Mouse (Mus musculus): ENCODE data around the gene Tgfbr1. TPM values are rescaled to one million over a fixed set of nuclear protein-coding genes. Genes with fewer than 3 reads are reported as not detected.

Tgfbr1 gene
- polyA plus RNA-seq, 1 experiment from 2014 or later, result 46.1 TPM

GRCm38 (mm10) chr4:47324206-47324605 is 28.8 kb upstream of the Tgfbr1 start:
- no peak for ATAC-seq (ENCODE audit: low FRiP score)
- Histone ChIP-seq H3K9me3 (no peaks in the 10 kb centered on the region), H3K36me3 (no peaks in the 10 kb centered on the region), H3K4me2 (no peak overlapping the region), H3K4me3 (no peak overlapping the region), H3K9ac (no peak overlapping the region), H3K4me1 (replicated peaks) (0 out of 2 replicates have a peak, but pooled peaks cover 4% of the 10 kb centered on the region), H3K27me3 (no peaks in the 10 kb centered on the region), H3K27ac (no peak overlapping the region)
- 60% methylated on average over 1 of the region's 1 CpGs for WGBS

- Histone ChIP-seq H3K4me1 (replicated peaks) (0 out of 2 replicates have a peak, but pooled peaks cover 4% of the 10 kb centered on the region), H3K9ac (no peak overlapping the region), H3K4me3 (no peak overlapping the region), H3K9me3 (no peaks in the 10 kb centered on the region), H3K27ac (no peak overlapping the region), H3K36me3 (no peaks in the 10 kb centered on the region), H3K27me3 (no peaks in the 10 kb centered on the region), H3K4me2 (no peak overlapping the region)
- ATAC-seq (ENCODE audit: low FRiP score), result no peak
- WGBS, result 86% methylated on average over 3 of the region's 3 CpGs
Observed at GRCm38 (mm10) chr4:47327782-47328181, 25.2 kb upstream of the Tgfbr1 start.

DNA sequence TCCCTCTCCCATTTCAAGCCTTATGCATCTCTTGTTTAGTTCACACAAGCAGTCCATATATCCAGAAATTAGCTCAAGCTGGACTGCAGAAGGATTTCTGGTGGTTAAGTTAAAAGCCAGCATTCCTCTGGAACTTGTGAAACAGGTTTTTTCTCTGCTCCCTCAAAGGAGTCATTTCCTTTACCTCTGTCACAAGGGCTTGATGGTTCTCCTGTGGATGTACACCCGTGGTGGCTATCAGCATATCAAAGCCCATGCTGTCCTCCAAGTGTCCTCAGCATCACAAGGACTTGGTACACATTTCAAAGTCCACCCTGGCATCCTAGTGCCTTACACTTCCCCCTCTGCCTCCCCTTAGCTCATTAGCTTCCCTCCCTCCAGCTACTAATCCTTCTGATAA is 23.7 kb upstream of the Tgfbr1 start:
- Histone ChIP-seq H3K27ac (no peak overlapping the region), H3K9me3 (no peaks in the 10 kb centered on the region), H3K27me3 (no peaks in the 10 kb centered on the region), H3K4me2 (no peak overlapping the region), H3K9ac (no peak overlapping the region), H3K36me3 (no peaks in the 10 kb centered on the region), H3K4me3 (no peak overlapping the region), H3K4me1 (replicated peaks) (no peaks in the 10 kb centered on the region)
- 24% methylated on average over 1 of the region's 1 CpGs for WGBS
- no peak for ATAC-seq (ENCODE audit: low FRiP score)

DNA sequence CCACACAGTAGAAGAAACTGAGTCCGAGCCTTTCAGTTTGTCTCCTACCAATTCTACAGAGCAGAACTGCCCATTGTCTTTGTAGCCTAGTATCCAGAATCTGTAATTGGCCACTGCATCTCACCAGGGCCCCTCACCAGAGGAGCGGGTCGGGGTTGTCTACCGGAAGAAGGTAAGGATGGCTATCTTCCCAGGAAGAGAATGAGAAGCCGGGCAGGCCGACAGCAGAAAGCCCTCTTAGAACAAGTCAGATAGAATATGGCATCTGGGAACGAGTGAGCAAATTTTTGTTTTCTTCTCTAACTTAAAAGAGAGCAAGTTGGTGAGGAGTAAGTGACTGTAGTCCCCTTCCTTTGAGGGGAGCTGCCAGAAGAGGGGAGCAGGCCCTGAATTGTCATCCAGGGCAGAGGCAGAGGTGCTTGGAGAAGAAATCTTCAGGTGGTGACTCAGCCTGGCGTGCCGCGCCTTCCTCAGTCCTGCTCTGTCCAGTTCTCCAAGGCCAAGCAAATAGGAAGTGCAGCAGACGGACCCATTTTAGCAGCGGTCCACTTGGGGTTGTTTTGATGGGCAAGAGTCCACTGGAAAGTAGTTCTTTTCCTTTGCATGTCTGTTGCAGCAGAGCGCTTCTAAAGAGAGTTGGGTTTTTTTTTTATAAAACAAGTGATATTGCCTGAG is 22.5 kb upstream of the Tgfbr1 start:
- Histone ChIP-seq H3K9me3 (no peaks in the 10 kb centered on the region), H3K4me1 (replicated peaks) (no peaks in the 10 kb centered on the region), H3K4me3 (no peak overlapping the region), H3K27me3 (no peaks in the 10 kb centered on the region), H3K36me3 (no peaks in the 10 kb centered on the region), H3K27ac (no peak overlapping the region), H3K9ac (no peak overlapping the region), H3K4me2 (no peak overlapping the region)
- WGBS, result 94% methylated on average over 13 of the region's 13 CpGs
- ATAC-seq (ENCODE audit: low FRiP score), result no peak

GRCm38 (mm10) chr4:47332812-47333343 is 20.1 kb upstream of the Tgfbr1 start:
- H3K9ac ChIP-seq, result no peak overlapping the region
- WGBS, result 91% methylated on average over 6 of the region's 6 CpGs
- no peaks in the 10 kb centered on the region for H3K36me3 ChIP-seq
- no peak overlapping the region for H3K4me2 ChIP-seq
- H3K27me3 ChIP-seq, result no peaks in the 10 kb centered on the region
- H3K9me3 ChIP-seq, result no peaks in the 10 kb centered on the region
- H3K27ac ChIP-seq, result no peak overlapping the region
- no peak overlapping the region for H3K4me3 ChIP-seq
- H3K4me1 ChIP-seq (replicated peaks), result no peaks in the 10 kb centered on the region
- no peak for ATAC-seq (ENCODE audit: low FRiP score)

DNA sequence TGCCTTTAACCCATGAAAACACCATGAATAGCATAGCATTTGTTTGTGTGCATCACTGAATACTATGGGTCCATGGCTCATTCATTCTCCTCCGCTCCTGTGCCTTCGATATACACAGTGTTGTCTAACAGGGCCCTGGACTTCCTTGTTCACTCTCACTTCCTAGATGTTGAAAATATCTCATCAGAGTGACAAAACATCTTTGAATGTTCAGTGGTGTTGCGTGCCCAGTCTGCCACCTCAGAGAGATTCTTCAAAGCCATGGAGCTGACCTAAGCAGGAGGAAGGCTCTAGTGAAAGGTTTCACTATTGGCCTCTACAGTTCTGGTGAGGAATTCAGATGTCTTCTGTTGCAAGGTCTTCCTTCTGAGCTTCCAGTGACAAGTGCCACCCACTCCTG is 19.5 kb upstream of the Tgfbr1 start:
- WGBS, result 94% methylated on average over 3 of the region's 3 CpGs

DNA sequence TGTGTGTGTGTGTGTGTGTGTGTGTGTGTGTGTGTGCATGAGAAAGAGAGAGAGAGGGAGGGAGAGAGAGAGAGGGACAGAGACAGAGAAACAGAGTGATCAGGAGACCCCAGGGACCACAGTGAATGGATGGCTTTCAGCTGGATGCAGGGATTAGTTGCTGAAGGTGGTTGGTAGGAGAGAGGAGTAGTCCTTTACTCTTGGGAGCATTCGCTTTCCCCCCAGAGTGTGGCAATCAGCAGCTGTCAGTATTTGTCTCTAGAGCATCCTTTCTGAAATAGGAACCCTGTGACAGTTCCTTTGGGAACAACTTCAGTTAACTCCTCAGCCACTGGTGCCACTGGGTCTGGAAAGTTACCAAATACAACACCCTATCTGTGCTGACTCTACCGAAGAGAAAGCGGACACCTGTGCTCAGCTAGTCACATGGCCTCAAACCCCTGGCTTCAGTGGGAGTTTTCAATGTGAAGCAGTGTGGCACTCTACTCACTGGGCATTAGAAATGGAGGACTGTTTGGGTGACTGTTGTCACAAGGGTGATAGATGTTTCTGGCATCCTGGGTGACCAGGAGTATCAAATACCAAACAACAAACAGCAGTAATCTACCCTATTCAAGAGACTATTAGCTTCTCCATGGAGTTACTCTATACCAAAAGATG is 16.0 kb upstream of the Tgfbr1 start:
- no peak for ATAC-seq (ENCODE audit: low FRiP score)
- Histone ChIP-seq H3K36me3 (no peaks in the 10 kb centered on the region), H3K4me3 (no peak overlapping the region), H3K9ac (no peak overlapping the region), H3K27ac (no peak overlapping the region), H3K4me2 (no peak overlapping the region), H3K27me3 (no peaks in the 10 kb centered on the region), H3K4me1 (replicated peaks) (peaks cover 9% of the 10 kb centered on the region; the same call in 1 of the 2 replicates), H3K9me3 (no peaks in the 10 kb centered on the region)
- WGBS, result 81% methylated on average over 3 of the region's 3 CpGs

More for the DNA sequence above, 19.5 kb upstream of the Tgfbr1 start:
- H3K27me3 ChIP-seq, result no peaks in the 10 kb centered on the region
- H3K9ac ChIP-seq, result no peak overlapping the region
- H3K4me2 ChIP-seq, result no peak overlapping the region
- H3K27ac ChIP-seq, result no peak overlapping the region
- no peaks in the 10 kb centered on the region for H3K9me3 ChIP-seq
- H3K4me3 ChIP-seq, result no peak overlapping the region
- H3K4me1 ChIP-seq (replicated peaks), result no peaks in the 10 kb centered on the region
- H3K36me3 ChIP-seq, result no peaks in the 10 kb centered on the region
- ATAC-seq (ENCODE audit: low FRiP score), result no peak

- no peak overlapping the region for H3K4me3 ChIP-seq
- no peak overlapping the region for H3K4me2 ChIP-seq
- no peaks in the 10 kb centered on the region for H3K9me3 ChIP-seq
- no peak for ATAC-seq (ENCODE audit: low FRiP score)
- no peaks in the 10 kb centered on the region for H3K36me3 ChIP-seq
- H3K4me1 ChIP-seq (replicated peaks), result peaks cover 14% of the 10 kb centered on the region; the same call in 1 of the 2 replicates
- no peak overlapping the region for H3K9ac ChIP-seq
- H3K27me3 ChIP-seq, result 0 out of 2 replicates have a peak, but pooled peaks cover 4% of the 10 kb centered on the region
- no peak overlapping the region for H3K27ac ChIP-seq
- WGBS, result 32% methylated on average over 8 of the region's 8 CpGs
Observed at GRCm38 (mm10) chr4:47342632-47343031, 10.4 kb upstream of the Tgfbr1 start.

DNA sequence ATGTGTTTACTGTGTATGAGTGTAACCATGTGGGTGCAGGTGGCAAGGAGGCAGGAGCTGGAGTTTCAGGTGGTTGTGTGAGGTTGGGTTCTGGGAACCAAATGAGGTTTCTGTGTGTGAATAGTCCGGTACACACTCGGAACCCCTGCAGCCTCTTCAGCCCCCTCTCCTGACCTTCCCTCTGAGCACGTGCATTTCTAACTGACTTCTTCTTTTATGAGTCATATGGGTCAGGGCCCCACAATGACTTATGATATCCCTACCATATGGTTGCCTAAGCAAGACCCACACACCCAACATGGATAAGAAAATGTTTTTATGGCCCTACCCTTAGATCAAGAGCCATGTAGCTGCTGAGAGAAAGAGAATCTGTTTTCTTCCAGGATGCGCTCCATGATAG is 6.0 kb upstream of the Tgfbr1 start:
- H3K4me2 ChIP-seq, result no peak overlapping the region
- peaks cover 16% of the 10 kb centered on the region for H3K4me1 ChIP-seq (replicated peaks)
- 0 out of 2 replicates have a peak, but pooled peaks cover 4% of the 10 kb centered on the region for H3K27me3 ChIP-seq
- WGBS, result 62% methylated on average over 4 of the region's 4 CpGs
- H3K4me3 ChIP-seq, result no peak overlapping the region
- H3K27ac ChIP-seq, result no peak overlapping the region
- H3K9me3 ChIP-seq, result no peaks in the 10 kb centered on the region
- no peak for ATAC-seq (ENCODE audit: low FRiP score)
- H3K36me3 ChIP-seq, result no peaks in the 10 kb centered on the region
- no peak overlapping the region for H3K9ac ChIP-seq

- no peak for ATAC-seq (ENCODE audit: low FRiP score)
- WGBS, result 34% methylated on average over 6 of the region's 6 CpGs
Observed at GRCm38 (mm10) chr4:47349759-47350158, 3.3 kb upstream of the Tgfbr1 start.

DNA sequence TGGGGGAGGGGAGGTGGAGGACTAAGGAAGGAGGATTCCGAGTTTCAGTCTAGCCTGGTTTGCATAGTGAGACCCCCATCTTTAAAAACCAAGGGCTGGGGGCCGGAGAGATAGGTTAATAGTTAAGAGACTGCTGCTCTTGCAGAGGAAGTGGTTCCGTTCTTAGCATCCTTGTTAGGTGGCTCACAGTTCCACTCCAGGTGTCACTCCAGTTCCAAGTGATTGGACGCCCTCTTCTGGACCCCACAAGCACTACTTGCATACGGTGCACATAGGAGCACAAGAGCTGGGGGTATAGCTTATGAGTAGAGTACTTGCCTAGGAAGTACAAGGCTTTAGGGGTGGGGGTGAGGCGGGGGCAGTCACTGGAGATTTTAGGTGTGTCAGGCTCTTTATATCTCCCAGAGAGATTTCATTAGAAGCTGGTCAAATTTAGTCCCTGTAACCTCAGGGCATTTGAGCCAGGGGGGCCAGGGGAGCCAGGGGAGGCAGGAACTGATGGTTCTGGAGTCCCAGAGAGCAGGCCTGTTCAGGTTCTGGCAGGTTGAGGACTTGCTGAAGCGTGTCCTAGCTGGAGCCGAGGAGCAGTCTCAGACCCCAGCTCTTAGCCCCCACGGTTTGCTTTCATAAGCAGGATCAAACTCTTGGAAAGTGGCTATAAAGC is 1.5 kb upstream of the Tgfbr1 start:
- H3K4me1 ChIP-seq (replicated peaks), result peaks cover 35% of the 10 kb centered on the region
- H3K4me3 ChIP-seq, result peak overlapping the region; percentile 96
- H3K27me3 ChIP-seq, result no peaks in the 10 kb centered on the region
- H3K36me3 ChIP-seq, result no peaks in the 10 kb centered on the region
- no peak overlapping the region for H3K27ac ChIP-seq
- WGBS, result 19% methylated on average over 9 of the region's 9 CpGs
- peak overlapping the region; percentile 90 for H3K4me2 ChIP-seq
- no peaks in the 10 kb centered on the region for H3K9me3 ChIP-seq
- ATAC-seq (ENCODE audit: low FRiP score), result no peak
- H3K9ac ChIP-seq, result no peak overlapping the region

More at GRCm38 (mm10) chr4:47349759-47350158, 3.3 kb upstream of the Tgfbr1 start:
- Histone ChIP-seq H3K4me1 (replicated peaks) (peaks cover 26% of the 10 kb centered on the region), H3K9ac (no peak overlapping the region), H3K4me3 (no peak overlapping the region), H3K36me3 (no peaks in the 10 kb centered on the region), H3K9me3 (no peaks in the 10 kb centered on the region), H3K27me3 (0 out of 2 replicates have a peak, but pooled peaks cover 4% of the 10 kb centered on the region), H3K27ac (no peak overlapping the region), H3K4me2 (no peak overlapping the region)

DNA sequence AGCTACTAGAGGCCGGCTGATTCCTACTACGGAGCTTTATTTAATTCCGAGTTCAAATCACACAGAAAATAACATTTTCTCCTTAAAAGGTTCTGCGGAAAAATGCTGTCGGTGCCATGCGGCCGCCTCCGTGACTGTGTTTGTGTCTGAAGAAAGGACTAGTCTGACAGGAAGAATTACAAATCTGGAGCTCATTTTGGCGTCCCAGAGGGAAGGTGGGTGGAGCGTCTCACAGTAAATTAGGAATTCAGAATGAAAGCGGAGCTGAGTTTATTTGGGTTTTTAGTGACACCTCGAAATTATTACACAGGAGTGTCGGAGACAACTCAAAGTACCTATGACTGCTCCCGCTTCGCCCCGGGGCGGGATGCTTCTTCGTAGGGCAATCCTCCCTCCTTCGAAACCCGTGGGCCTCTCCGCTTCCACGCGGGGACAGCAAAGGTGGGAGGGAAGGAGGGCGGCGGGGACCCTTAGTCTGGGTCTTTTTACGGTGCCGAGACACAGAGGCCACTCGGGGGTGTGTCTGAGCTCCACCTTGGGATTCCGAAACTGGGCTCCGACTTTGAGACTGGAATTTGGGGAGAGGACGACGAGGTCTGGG is 861 bp upstream of the Tgfbr1 start:
- no peak for ATAC-seq (ENCODE audit: low FRiP score)
- no peaks in the 10 kb centered on the region for H3K36me3 ChIP-seq
- H3K27ac ChIP-seq, result peak overlapping the region; percentile 42; the same call in 1 of the 2 replicates
- H3K9me3 ChIP-seq, result no peaks in the 10 kb centered on the region
- no peaks in the 10 kb centered on the region for H3K27me3 ChIP-seq
- peak overlapping the region; percentile 95 for H3K9ac ChIP-seq
- under 1% methylated on average over 32 of the region's 32 CpGs for WGBS
- peak overlapping the region; percentile 90 for H3K4me2 ChIP-seq
- peak overlapping the region; percentile 96 for H3K4me3 ChIP-seq
- H3K4me1 ChIP-seq (replicated peaks), result peaks cover 35% of the 10 kb centered on the region

Measured in hindbrain, embryonic 13.5 days (tissue).